Mouse (Mus musculus) erythroblast, embryonic 14.5 days (primary cell): Measurements from ENCODE around the gene Olfr1497.

ENCODE experiments used
- GATA1 ChIP-seq: IDR thresholded peaks from 2 replicates; pipeline ENCODE4 v1.6.1; 2012; ENCODE audit warnings: low read length, inconsistent platforms, mixed read lengths
- TAL1 ChIP-seq: IDR thresholded peaks from 3 replicates; pipeline ENCODE4 v1.6.1; 2012; ENCODE audit warnings: low read length, inconsistent platforms, mixed read lengths

DNA sequence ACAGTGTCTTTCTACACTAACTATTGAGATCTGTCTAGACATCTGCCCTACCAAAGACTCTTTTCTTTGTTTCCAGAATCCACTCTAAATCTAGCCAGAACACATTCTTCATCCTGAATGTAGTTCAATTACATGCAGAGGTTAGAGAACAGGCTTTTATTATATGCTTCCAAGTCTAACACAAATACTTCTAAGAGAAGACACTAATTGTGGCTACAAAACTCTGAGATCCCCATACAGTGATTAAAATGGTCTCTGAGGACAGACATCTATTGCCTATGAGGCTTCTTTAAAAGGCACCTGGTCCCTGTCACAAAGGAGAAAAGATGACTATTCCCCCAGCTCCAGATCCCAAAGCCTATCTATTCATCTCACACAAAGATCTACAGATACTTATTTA, 32.4 kb upstream of the Olfr1497 start, which contains the start of gene Olfr1500:
- TF ChIP-seq TAL1 (no peak), GATA1 (no peak)
